Mouse (Mus musculus): ENCODE data around the gene Tmem19.
"Not testable (repeated sequence)": the region's sequence is repeated elsewhere in the genome, so short reads cannot be mapped to it uniquely, and the experiment has no call there.

DNA sequence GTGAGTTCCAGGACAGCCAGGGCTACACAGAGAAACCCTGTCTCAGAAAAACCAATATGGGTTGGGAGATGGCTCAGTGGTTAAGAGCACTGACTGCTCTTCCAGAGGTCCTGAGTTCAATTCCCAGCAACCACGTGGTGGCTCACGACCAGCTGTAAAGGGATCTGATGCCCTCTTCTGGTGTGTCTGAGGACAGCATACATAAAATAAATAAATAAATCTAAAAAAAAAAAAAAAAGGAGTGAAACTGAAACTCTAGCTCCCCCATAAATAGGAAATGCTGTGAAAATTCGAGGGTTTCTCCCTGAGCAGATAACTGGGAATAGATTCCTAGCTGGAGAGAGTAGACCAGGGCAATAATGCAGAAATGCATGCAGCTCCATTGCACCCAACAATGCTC lies 43.9 kb downstream of the Tmem19 start:
- not testable (repeated sequence) for TF ChIP-seq POLR2A, CTCF (IDR thresholded peaks at IDR 0.05; ENCODE audit: insufficient read depth, low read depth, low read length)
